Mouse (Mus musculus) hematopoietic stem cell, adult 5-6 weeks (primary cell): ENCODE measurements around the gene Zbtb43. TPM values are rescaled to one million over a fixed set of nuclear protein-coding genes. Genes with fewer than 3 reads are reported as not detected.

Source experiments
- ATAC-seq, 2 experiments: fragments of 125-278 bp in 1 of 2; replicated peaks in 1 of 2; 2 replicates each; pipeline ENCODE4 v1.8.0; 2016 to 2017; ENCODE audit warnings: inconsistent platforms in 2 of 2, mild to moderate bottlenecking in 2 of 2, moderate number of reproducible peaks in 2 of 2, low read depth in 1 of 2, moderate TSS enrichment in 1 of 2; ENCODE audit not compliant: low FRiP score in 2 of 2, poor library complexity in 2 of 2, severe bottlenecking in 2 of 2, insufficient read depth in 1 of 2, low TSS enrichment in 1 of 2
- total RNA-seq: library from RNA; stranded (forward); fragments of 172-1452, 232-1000 nt; gene quantifications from 2 replicates; pipeline ENCODE4 v1.2.3, GENCODE M21; 2017

The Zbtb43 gene
- total RNA-seq, 1 experiment from 2014 or later: 14.4 TPM

DNA sequence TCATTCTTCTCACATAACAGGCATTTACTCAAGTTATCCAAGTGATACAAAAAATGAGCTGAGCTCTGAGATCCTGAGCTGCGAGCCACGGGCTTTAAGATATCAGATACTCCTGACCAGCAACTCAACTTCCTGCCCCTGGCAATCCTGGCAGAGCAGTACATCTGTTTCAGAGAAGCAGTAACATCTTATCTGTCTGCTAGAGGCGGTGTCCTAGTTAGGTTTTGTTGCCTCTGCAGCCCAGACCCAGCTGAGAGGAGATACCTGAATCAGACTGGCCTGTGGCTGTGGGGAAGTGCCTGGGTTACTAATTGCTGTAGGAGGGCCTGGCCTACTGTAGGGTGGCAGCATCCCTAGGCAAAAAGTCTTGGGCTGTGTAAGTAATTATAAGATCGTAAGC is 8.7 kb downstream of the Zbtb43 start:
- no peak for ATAC-seq

DNA sequence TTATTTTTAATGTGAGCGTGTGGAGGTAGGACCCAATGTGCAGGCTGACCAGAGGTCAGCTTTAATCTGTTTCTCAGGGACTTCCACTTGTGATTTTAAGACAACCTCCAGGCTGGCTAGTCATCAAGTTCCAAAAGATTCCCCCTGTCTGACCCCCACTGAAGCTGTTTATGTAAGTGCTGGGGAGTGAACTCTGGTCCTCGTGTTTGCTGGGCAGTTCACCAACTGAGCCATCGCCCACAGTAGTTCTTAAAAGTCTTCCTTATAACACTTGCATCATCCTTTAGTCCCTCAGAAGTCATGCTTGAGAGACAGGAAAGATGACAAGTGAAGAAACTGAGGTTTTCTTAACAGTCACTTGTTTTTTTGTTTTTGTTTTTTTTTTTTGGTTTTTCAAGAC is 11.7 kb downstream of the Zbtb43 start:
- no peak for ATAC-seq

DNA sequence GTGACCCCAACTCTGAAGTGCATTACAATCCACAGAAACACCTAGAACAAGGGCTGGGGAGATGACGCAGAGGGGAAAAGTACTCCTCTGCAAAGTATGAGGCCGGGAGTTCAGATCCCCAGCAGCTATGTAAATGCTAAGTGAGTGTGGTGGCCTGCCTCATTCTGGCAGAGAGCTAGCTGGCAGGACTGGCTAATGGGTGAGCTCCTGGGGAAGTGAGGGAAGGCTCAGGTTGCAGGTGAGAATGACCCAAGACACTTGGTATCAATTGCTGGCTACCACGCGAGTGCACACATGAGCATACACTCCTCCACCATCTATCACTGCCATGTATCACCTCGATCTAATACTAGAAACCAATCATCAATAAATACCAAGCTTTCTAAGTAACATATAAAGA is 12.1 kb downstream of the Zbtb43 start:
- no peak for ATAC-seq

DNA sequence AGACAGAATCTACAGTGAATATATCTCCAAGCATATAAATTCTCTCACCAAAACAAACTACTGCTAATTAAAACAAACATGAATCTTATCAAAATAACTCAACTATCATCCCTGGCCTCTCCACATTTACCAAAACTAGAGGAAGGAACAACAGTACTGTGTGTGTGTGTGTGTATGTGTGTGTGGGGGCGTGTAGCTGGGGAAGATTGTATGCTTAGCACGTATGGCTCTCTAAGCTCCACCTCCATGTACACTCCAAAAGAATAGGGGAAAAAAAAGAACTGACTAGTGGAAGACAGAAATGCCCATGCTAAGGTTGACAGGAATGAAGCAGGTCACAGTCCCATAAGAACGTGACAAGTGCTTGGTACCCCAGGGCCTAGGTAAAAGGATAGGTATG is 13.0 kb downstream of the Zbtb43 start:
- no peak for ATAC-seq

DNA sequence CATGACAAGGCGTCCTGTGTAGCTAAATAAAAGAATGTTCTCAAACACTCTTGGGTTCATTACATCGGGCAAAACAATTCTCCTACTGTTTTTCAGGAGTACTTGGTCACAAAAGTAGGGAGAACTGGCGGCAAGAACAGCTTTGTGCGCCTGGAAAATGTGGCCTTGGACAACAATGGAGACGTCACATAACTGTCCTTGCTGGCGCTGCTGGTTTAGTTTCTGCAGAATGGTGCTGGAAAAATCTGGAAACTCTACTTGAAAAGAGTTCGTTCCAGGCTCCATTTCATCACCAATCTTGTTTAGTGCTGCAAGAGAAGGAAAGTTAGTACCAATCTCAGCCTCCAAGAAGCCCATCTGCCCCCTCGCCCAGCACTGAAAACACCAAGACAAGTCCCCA is 13.5 kb downstream of the Zbtb43 start:
- ATAC-seq: no peak

DNA sequence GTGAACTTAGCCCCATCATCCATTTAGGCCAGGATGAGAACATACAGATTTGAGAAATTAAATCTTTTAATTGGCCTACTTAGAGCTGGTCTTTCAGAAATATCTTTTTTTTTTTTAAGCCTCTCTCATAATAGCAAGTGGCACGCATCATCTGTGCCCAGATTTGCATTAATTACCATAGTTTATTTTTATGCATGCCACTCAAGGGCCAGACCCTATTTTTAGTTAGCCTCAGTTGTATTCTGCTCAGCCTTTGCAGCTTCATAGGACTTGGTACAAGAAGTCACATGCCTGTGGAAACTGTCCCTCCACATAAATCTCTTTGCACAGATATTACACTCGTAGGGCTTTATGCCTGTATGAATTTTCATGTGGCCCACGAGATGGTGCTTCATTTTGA is 14.9 kb downstream of the Zbtb43 start:
- no peak for ATAC-seq

DNA sequence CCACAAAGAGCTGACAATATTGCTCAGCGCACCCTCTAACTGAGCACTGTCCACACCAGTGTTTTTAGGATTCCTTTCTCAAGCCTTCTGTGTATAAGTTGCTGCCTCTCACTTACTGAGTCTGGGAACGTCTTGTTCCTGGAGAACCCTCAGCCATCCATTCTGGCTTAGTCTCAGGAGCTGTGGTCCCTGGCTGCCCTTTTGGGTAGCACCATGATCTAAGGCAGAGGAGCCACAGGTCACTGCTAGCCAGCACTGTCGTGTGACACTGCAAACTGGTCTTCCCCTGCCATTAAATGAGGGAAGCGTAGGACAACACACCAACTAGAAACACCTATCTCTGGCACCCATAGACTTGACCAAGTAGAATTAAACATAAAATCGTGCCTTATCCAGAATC is 15.6 kb downstream of the Zbtb43 start:
- ATAC-seq: no peak

DNA sequence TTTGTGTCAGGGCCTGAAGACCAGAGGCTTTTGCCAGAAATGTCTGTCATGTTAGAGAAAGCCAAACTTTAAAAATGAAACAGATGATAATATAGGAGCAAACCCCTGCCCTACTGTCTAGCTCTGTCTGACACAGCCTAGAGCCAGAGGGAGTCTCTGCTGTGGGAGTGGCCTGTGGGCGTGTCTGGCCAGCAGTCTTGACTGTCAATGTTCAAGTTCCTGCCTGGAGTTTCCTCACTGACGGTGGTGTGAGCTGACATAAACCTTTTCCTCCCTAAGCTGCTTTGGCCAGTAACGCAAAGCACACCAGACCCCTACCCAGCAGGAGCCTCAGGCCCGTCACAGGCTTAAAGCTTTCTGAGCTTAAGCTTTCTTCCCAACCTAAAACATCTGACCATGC is 16.2 kb downstream of the Zbtb43 start:
- ATAC-seq: 0 out of 4 replicates have a peak, but pooled peaks of 1 of the 2 experiments have one; percentile 29

DNA sequence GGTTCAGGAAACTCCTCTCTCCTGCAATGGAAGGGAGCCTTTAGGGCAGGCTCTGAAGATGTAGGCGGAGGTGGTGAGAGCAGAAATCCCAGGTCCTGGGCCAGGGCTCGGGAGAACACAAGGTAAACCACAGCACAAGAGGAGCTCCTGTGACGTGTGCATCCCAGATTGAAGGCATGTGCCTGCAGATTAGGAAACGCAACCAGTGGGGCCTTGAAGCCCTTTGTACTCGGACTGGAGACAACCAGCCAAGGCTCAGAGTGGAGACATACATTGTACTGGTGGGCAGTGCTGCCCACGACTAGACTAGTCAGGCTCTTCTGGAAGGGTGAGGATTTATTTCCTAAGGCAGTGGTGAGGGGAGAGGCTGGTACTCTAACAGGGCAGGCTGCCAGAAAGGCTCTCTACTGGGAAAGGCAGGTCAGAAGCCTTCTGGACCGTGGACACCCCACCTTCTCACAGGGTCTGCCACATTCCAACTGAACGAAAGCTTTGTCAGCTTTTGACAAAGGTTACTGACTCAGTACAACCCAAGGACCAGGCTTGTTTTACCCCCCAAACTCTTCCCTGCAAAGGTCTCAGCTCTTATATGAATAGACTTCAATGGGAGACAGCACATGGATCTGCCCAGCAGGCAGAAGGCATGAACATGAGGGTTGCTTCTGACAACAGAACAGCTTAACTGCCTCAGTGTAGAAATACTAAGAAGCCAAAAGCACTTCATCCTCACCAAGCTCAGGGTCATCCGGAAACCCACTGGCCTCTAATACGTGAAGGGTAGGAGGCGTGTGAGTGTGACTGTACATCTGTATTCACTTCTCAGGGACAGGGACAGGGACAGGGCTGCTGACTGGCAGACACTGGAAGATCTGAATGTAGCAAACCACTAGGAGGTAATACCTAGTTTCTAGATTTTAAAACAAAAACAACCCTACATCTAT is 17.1 kb downstream of the Zbtb43 start:
- no peak for ATAC-seq

DNA sequence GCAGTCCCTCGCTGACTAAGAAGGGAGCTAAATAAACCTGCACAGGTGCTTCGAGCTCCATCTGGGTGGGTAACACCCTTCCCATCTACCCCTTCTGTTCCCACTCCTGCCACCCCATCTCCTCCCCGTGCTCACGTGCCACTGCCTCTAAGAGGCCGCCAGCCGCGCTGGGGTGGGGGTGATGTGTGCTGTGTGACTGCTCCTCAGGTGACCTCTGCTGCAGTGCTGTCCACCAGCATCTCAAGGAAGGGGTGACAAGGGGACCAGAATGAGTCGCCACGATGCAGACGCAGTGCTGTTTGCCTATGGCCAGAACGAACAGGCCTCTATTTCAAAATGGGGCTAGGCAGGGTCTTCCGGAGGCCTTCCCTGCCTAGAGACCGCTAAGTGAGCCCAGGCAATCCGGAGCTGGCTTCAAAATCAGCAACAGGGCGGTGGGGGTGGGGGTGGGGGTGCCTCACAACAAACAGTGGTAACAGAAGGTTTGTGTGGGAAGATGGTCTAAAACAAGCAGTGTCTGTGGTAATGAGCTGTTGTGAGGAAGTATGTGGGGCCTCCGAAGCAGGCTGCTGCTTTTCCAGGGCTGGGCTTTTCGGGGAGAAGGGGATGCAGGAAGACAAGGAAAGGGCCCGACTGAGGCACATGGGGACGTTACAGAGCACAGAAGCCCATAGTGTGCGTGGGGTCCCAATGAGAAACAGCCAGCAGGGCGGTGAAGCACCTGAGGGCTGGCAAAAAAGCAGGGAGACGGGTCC is 19.1 kb downstream of the Zbtb43 start:
- no peak for ATAC-seq

DNA sequence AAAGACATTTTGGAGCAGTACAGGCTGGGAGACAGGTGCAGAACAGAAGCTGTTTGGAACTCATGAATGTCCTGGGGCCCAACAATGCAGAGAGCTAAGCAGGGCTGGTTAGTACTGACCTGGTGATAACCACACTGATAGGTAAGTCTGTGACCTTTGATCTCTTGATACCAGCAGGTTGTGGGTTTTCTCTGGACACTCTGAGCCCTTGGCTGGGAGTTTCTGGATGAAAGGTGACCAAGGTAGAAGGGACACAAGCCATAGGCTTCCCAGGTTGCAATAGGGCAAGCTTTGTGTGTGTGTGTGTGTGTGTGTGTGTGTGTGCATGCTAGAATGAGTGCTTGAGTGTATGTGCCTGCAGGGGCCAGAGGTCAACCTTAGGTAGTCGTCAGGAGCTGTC is 21.6 kb downstream of the Zbtb43 start:
- no peak for ATAC-seq

DNA sequence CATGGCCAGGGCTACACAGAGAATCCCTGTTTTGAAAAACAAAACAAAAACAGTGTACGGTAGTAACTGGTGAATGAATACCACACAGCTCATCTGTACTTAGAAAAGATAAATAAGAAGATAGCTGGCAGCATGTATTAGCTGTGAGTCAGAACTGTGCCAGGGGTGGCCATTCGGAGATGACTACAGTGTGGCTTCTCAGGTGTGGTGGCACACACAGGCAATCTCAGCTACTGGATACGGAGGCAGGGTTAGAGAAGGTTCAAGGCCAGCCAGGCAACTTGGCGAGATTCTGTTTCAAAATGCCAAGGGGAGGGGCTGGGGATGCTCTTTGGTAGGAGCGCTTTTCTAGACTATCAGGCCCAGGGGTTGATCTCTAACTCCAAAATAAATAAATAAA is 22.6 kb downstream of the Zbtb43 start:
- no peak for ATAC-seq

DNA sequence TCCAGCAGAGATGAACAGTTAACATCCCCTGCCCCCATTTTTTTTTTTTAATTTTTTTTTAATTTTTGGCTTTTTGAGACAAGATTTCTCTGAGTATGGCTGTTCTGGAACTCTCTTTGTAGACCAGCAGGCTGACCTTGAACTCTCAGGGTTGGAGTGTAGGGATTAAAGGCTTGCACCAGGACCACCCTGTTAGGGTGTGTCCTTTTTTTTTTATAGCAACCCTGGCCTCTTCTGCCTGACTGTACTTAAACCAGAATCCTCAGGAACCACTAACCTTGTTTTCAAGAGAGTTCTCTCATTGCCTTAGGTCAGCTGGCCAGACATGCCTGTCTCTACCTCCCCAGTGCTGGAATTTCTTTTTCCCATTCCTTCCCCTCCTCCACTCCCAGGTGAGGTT is 23.5 kb downstream of the Zbtb43 start:
- ATAC-seq: no peak

DNA sequence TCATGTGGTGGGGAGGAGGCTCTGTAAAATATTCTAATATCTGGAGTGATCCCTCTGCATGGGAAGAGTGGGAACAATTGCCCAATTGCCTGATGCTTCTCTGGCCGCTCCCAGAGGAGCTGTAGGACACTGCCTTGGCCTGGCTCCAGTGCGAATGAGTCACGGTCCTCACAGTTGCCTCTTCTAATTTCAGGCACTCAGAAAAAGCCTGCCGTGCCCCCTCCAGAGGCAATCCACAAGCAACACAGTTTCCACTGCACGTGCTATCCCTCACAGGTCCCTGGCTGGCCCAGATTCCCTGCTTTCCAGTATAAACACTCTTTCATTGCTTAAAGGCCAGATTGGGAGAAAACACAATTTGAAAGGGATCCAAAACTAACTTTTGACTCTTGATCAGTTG is 24.0 kb downstream of the Zbtb43 start:
- ATAC-seq: no peak

DNA sequence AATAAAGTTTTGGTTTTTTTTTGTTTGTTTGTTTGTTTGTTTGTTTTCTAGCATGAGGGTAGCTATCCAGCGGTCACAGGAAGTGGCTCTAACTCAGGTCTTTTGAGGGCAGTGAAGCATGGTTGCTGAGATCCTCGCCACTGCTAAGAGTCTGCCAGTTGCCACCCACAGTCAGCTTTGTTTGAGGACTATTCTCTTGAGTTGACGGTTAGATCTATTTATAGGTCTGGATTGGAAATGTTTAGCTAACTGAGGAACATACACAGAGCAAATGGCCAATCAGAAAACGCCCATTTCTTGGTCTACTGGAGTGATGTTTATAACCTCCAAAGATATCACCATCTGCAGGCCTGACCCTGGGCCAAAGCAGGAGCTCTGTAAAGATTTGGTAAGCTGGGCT is 25.7 kb downstream of the Zbtb43 start:
- ATAC-seq: no peak

DNA sequence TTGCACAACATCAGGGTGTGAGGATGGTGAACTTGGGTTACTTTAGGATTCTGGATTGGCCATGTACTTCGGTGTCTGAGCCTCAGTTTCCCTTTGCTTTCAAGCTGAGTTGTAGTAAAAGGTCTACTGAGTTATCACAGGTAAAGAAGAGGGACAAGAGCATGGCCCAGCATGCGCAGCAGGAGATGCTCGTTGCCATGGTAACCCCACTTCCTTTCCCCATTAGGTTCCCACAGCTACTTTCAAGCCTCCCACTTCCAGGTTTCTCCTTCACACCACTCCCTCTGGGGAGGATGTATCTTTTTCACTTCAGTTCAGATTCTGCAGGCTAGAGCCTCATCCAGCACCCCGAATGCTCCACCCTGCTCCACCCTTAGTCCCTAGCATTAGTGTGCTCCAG is 27.5 kb downstream of the Zbtb43 start:
- ATAC-seq: no peak

DNA sequence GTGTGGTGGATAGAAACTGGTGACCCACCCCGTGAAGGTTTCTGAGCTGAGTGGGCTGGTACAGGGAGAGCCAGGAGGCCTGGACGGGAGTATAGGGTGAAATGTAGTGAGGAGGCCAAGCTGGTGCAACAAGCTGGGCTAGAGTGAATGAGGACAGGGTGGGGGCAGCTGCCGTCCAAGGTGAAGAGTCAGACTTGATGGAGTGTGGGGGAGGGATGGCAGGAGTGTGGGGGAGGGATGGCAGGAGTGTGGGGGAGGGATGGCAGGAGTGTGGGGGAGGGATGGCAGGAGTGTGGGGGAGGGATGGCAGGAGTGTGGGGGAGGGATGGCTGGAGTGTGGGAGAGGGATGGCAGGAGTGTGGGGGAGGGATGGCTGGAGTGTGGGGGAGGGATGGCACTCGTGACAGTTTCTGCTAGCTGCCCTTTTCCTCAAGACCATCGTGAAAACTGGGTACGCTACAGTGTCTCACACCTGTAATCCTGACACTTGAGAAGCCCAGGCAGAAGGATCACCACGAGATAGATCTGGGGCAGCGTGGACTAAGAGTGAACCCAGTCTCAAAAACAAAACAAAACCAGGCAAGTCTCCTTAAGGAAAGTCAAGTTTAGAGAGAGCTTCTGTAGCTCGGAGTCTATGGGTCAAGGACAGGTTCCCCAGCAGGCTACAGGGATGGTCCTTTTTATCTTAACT is 28.2 kb downstream of the Zbtb43 start:
- no peak for ATAC-seq

DNA sequence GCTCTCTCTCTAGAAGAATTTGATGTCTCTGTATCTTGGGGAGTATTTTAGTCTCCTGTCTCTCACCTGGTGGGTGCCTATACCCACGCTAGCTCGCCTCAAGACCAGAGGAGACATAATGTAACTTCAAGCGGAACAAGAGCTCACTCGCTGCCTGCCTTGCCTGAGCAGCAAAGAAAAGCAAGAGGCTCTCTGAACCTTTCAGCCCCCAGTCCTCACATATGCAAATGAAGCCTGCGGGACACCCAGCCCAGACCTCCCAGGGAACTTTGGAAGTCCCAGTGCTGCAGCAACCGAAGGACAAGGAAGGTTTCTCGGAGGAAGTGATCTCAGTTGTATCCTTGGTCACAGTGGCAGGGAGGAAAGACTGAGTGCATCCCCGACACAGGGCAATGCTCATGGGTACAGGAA is 28.9 kb downstream of the Zbtb43 start:
- ATAC-seq: no peak
